ENCODE assay signal across 9 mouse cellular contexts in genomic region chr2:128429786-128430185, GRCm38 (mm10).
DNase-seq lines count a peak whose midpoint lies in the region; ATAC-seq and TF ChIP-seq lines count a peak whose summit lies in the region.
"Had no signal": no experiment of that assay in that cellular context is flagged by ENCODE, and none has a peak within 500 bp of the region (broad histone marks: within the 10 kb centered on the region; RNA-seq: fewer than 3 reads in every experiment).

No protein-coding gene starts in this region.

- no peaks in the 10 kb centered on the region for H3K79me2 ChIP-seq in liver, adult 2 months (ENCODE audit: control insufficient read depth, insufficient read depth, low read length)

- peak; percentile 42 for ATAC-seq in granulocyte monocyte progenitor cell, adult 5-6 weeks (replicated peaks; ENCODE audit: poor library complexity, severe bottlenecking)

- H3K9ac ChIP-seq in liver, adult 2 months (ENCODE audit: low read depth, low read length) = no peak overlapping the region
- H3K9ac ChIP-seq: limb, embryonic 13.5 days had no signal

- no peak for TF ChIP-seq POLR2A in liver, adult 2 months (IDR thresholded peaks at IDR 0.05; ENCODE audit: extremely low read depth, insufficient read depth, low read length)

- no peaks in the 10 kb centered on the region for H3K36me3 ChIP-seq in liver, adult 2 months (ENCODE audit: control insufficient read depth, insufficient read depth, low read length)
- H3K36me3 ChIP-seq: limb, embryonic 13.5 days had no signal

- TF ChIP-seq CTCF in liver, adult 2 months (IDR thresholded peaks at IDR 0.05; ENCODE audit: low read depth, low read length) = no peak

- H3K4me3 ChIP-seq in liver, adult 2 months (ENCODE audit: insufficient read depth, low read depth, low read length) = no peak overlapping the region; the same call in 1 of the 2 replicates
- H3K4me3 ChIP-seq: limb, embryonic 13.5 days had no signal

- DNase-seq in liver, adult 2 months (ENCODE audit: extremely low read depth, low read depth, low spot score) = no peak
- DNase-seq in liver = no peak
- peak; percentile 58 for DNase-seq in lung, postnatal 10 days
- DNase-seq in thymus, postnatal 25 days = peak; percentile 47
- no peak for DNase-seq in Muller cell, postnatal 12 days (ENCODE audit: inconsistent ontology term)
- no peak for DNase-seq in cerebellum, postnatal 4 days (ENCODE audit: low spot score in 2 of 2)
- DNase-seq in layer of hippocampus, adult 11-12 months (ENCODE audit: low spot score) = no peak

- H3K27me3 ChIP-seq in liver, adult 2 months (ENCODE audit: control insufficient read depth, insufficient read depth, low read length) = no peaks in the 10 kb centered on the region
- H3K27me3 ChIP-seq: limb, embryonic 13.5 days had no signal

- WGBS in liver, adult 2 months = 59% methylated on average over 7 of the region's 7 CpGs

- peaks cover 4% of the 10 kb centered on the region for H3K4me1 ChIP-seq in liver, adult 2 months (ENCODE audit: control insufficient read depth, insufficient read depth, low read length)

- H3K27ac ChIP-seq in liver, adult 2 months (replicated peaks; ENCODE audit: insufficient read depth, low read depth, low read length) = peak overlapping the region; percentile 43; the same call in 1 of the 2 replicates
- H3K27ac ChIP-seq: limb, embryonic 13.5 days had no signal

Comparison
In these comparisons a context has a peak if more than half of its experiments do, and no peak if none do; other contexts are left out.
1. DNase-seq: peak in lung, postnatal 10 days (single experiment) and thymus, postnatal 25 days (single experiment); none in liver, adult 2 months (single experiment), liver (single experiment), Muller cell, postnatal 12 days (single experiment), cerebellum, postnatal 4 days (0 of 2) and layer of hippocampus, adult 11-12 months (single experiment).